Mouse (Mus musculus) small intestine, adult 2 months (tissue): ENCODE data around the gene Sorcs2.

Experiments used
- CTCF ChIP-seq: fragments of 200-500 bp; IDR thresholded peaks from 2 replicates; pipeline ENCODE4 v1.5.1; 2012; ENCODE audit warnings: low read depth, mild to moderate bottlenecking, control low read depth, inconsistent platforms, low read length, moderate library complexity, mixed read lengths; ENCODE audit not compliant: insufficient replicate concordance, insufficient read length; ENCODE audit errors: extremely low read depth
- POLR2A ChIP-seq: fragments of 200-500 bp; IDR thresholded peaks from 2 replicates; pipeline ENCODE4 v1.6.1; 2012; ENCODE audit warnings: low read depth, mild to moderate bottlenecking, control low read depth, inconsistent platforms, low read length, moderate library complexity

DNA sequence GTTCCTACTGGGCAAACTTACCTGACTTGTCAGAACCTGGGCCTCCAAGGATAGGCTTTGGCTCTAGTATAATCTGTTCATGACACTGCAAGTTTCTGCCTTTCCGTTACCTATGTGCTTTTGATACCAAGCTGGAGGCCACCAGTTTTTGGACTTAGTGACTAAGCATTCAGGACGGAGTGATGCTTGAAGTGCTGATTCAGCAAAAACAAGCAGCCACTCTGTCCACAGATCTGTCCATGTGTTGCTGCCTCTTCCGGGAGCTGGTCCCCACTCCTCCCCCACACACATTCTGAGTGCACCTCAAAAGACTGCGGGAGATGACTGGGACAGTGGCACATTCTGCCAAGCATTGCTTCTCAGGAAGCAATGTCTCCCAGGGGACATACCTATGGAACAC is 388.5 kb downstream of the Sorcs2 start:
- TF ChIP-seq CTCF (no peak), POLR2A (no peak)
